Mouse (Mus musculus): ENCODE results near the gene Ssx2ip.
"Not testable (repeated sequence)": the region's sequence is repeated elsewhere in the genome, so short reads cannot be mapped to it uniquely, and the experiment has no call there.

Ssx2ip gene

DNA sequence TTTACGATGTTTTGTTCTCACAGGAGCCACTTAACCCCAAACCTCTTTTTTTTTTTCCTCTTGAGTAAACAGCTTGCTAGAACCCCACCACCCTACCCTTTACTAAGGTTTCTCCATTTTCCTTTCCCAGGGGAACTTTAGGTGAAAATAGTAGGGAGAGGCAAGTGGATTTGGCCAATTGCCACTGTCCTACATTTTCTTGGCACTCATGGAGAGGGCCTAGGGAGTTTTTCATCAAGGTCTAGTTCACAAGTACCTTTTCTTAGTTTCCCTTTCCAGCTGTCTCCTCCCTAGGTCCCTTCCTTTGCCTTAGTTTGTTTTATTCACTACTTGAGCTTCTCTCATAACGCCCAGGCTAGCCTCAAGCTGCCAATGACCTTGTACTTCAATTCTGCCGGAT is 672 bp upstream of the Ssx2ip start:
- DNase-seq (ENCODE audit: inconsistent ontology term) = no peak

DNA sequence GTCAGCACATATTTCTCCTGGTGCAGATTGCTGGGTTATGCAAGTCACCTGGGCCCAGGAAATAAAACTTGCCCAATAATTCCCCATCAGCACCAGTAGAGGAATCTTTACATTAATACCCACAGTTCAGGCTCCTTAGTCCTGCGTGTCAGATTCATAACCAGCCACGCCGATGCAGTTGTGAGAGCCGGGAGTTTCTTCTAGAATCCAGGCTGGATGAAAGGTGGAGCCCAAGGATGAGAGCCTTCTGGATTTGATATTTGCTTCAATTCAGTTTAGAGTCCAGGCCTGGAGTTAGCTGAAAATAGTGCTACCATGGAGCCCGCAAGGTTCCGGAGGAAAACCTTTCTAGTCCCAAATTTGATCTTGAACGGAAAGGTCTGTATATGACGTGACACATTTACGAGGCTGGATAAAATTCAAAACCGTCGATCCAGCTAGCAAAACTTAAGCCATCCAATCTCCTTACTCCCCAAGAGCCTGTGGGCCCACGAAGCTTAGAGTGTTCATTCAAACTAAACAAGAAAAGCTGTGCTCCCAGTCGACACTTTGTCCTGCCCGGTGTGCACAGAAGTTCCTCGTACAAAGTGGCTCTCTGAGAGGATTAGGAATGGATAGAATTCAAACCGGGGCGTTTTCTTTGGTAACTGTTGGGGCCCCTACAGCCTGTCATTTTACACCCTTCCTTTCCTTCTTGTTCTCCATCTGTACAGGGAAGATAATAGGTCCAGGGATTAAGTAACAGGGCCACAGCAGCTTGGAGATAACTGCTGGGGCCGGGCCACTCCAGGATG is 968 bp downstream of the Ssx2ip start:
- peak; percentile 37 for DNase-seq (ENCODE audit: inconsistent ontology term)

DNA sequence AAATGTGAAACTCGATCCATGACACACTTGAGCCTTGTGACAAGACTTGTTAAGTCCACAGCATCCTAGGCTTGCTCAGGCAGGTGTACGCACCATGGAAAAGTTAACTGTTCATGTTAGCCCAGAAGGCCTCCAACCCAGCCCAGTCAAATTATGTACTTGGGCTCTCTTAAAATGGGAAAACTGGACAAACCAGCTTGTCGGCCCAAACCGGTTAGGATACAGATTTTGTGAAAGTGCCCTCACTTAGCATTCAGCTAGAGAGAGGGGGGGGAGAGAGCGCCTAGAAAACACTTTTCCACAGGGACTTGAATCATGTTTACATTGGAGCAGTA is 1.5 kb downstream of the Ssx2ip start:
- no peak for DNase-seq (ENCODE audit: inconsistent ontology term)

DNA sequence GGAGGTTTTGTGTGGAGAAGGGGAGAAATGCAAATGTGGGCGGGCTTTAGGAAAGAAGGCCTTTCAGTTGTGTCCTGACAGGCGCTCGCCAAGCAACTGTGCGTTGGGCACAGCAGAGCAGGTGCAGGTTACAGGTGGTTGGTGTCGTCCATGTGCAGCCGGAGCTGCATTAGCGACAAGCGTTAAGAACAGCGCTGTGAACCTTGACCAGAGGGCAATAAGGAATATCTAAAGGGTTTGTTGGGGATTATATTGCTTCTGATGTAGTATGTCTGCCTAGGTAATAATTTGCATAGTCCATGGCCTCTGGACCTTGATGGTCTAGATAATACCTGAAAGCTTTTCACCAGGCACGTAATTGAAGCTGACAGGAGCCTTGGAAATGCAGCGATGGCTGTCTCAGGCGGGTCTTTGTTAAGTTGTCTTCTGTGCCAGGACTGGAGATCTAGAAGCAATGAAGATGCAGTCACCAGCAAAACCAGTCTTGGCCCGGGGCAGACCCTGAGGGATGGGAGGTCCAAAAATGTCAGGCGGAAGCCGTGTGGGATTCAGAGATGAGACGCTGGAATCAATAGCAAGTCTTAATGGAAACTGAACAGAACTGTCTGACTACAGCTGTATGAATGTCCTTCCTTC is 2.8 kb downstream of the Ssx2ip start:
- no peak for DNase-seq (ENCODE audit: inconsistent ontology term)

DNA sequence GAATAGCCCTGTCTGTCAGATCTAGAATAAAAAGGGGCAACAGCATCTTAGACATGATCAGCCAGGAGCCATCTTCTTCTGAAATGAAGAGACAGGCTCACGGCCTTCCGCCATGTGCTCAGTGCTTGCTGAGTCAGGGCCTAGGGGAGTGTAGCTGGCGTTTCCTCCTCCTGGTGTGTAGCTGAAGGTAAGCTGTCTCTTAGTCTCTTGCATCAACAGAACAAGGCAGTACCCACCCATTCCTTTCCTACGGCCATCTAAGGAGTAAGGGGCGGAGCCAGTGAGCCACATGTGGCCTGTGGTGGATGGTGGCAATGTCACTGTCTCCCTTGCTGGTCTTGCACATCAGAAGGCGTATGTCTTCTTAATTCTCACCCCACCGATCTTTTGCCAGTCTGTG is 5.7 kb downstream of the Ssx2ip start:
- no peak for DNase-seq (ENCODE audit: inconsistent ontology term)

GRCm38 (mm10) chr3:146412008-146412407 is 7.6 kb downstream of the Ssx2ip start:
- DNase-seq (ENCODE audit: inconsistent ontology term) = peak; percentile 68

- no peak for DNase-seq (ENCODE audit: inconsistent ontology term)
These were observed 8.0 kb downstream of the Ssx2ip start for GRCm38 (mm10) chr3:146412480-146412879.

GRCm38 (mm10) chr3:146413016-146413415 is 8.6 kb downstream of the Ssx2ip start:
- no peak for DNase-seq (ENCODE audit: inconsistent ontology term)

- no peak for DNase-seq (ENCODE audit: inconsistent ontology term)
These were observed 9.6 kb downstream of the Ssx2ip start for GRCm38 (mm10) chr3:146413992-146414391.

GRCm38 (mm10) chr3:146414555-146414954 is 10.1 kb downstream of the Ssx2ip start:
- no peak for DNase-seq (ENCODE audit: inconsistent ontology term)

- no peak for DNase-seq (ENCODE audit: inconsistent ontology term)
These were observed 13.4 kb downstream of the Ssx2ip start for GRCm38 (mm10) chr3:146417873-146418272.

- DNase-seq (ENCODE audit: inconsistent ontology term) = no peak
These were observed 14.5 kb downstream of the Ssx2ip start for GRCm38 (mm10) chr3:146418901-146419300.

GRCm38 (mm10) chr3:146419534-146419933 is 15.1 kb downstream of the Ssx2ip start:
- DNase-seq (ENCODE audit: inconsistent ontology term) = no peak

DNA sequence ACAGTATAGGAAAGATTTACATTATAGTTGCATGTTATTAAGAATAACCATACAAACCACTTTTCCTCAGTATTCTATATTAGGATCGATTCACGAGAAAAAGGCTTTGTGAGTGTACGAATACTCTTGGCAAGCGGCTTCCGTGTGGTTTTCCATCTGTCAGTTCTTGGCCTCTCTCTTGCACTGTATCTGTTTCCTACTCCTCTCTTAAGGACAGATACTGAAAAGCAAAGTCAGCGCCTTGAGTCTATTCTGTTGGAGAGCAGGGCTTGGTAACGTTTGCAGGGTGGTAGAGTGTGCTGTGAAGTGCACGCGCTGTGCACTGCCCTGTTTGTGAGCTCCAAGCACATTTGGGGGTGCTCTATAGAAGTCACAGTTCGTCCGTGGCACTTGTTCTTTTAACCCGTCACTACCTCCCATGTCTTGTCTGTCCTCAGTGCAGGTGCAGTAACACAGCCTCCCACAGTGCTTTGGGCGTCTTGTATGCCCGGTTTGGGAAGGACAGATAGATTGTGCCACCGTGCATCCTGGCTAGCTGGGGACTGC is 15.6 kb downstream of the Ssx2ip start:
- DNase-seq (ENCODE audit: inconsistent ontology term) = no peak

GRCm38 (mm10) chr3:146421787-146422186 is 17.3 kb downstream of the Ssx2ip start:
- DNase-seq (ENCODE audit: inconsistent ontology term) = no peak

DNA sequence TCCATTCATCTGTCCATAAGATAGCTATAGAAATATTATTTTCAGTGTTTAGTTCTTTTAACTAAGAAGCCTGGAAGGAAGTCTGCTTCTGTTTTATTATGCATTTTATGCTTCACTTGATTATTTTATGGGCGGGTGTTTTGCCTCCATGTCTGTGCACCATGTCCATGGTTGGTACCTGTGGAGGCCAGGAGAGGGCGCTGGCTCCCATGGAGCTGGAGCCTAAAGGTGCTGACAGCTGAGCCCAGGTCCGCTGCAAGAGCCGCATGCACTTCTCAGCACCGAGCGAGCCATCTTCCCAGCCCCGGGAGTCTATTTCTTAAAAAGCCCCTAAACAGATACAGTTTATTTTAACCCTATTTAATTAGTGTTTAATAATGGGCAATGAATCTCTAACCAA is 19.3 kb downstream of the Ssx2ip start:
- no peak for DNase-seq (ENCODE audit: inconsistent ontology term)

DNA sequence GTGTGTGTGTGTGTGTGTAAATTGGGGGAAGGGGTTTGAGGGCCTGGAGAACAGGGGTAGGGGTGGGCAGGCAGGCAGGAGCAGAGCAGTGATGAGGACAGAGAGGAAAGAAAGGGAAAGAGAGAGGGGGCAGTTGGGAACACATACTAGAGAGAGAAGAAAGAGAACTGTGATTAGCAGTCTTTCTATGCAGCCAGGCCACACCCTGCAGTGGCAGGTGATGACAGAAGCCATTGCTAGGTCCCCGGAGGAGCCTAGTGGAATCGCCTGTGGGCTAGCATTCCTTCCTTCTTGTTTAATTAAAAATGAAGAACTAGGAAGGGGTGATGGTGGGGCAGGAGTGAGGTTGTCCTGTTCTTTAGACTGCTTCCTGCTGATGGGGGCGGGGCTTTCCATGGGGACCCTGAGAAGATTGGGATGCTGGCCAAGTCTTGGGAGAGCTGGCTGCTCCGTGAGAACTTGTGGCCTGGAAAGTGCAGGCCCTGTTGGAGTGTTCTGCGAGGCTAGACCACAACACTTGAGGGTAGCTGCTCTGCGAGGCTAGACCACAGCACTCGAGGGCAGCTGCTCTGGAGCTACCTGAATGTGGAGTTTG is 20.0 kb downstream of the Ssx2ip start:
- DNase-seq (ENCODE audit: inconsistent ontology term) = peak; percentile 43

DNA sequence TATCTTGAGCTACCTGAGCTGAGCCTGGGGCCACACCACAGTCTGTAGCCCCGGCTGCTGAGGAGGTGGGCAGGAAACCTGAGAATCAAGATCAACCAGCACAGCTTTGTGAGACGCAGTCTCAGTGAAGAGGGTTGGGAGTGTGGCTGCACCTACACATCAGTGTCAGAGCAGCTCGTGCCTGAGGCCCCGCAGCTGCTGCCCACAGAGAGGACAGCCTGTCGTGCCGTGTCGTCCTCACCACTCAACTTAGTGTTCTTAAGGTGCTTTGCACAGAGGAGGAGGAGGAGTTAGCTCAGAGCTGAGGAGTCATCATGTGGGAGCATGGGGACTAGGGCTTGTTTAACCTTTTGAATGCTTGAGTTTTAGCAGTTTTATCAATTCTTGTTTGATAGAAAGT is 21.5 kb downstream of the Ssx2ip start:
- no peak for DNase-seq (ENCODE audit: inconsistent ontology term)

GRCm38 (mm10) chr3:146426489-146426888 is 22.0 kb downstream of the Ssx2ip start:
- no peak for DNase-seq (ENCODE audit: inconsistent ontology term)

GRCm38 (mm10) chr3:146433063-146433462 is 28.6 kb downstream of the Ssx2ip start:
- DNase-seq (ENCODE audit: inconsistent ontology term) = not testable (repeated sequence)

DNA sequence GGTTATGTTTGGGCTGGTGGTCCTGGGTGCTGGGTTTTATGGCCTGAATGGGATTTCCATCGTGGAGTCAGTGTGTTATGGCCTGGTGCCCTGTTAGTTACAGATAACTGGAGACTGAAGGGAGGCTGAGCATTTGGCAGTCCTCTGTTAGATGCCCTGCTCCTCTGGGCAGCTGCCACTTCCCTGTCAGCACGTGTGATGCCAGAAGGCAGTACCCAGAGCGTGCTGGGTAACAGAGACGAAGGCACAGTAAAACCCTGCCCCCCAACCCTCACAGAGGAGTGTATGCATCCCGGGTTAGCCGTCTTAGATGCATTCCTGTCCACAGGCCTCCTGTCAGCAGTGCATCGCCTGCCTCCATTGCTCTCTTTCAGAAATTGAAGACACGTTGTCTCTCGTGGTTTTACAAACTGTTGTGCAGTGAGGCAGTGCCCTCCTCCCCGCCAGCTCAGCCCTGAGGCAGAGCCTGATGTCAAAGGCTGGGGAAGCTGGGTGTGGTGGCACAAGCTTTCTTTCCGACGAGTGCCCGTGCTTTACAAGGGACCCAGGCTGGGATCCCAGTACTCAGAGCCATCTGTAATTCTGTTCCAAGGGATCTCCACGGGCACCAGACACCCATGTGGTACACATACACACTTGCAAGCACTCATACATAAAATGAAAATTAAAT is 29.4 kb downstream of the Ssx2ip start:
- no peak for DNase-seq (ENCODE audit: inconsistent ontology term)

GRCm38 (mm10) chr3:146434686-146435085 is 30.2 kb downstream of the Ssx2ip start:
- no peak for DNase-seq (ENCODE audit: inconsistent ontology term)
